Mouse (Mus musculus) kidney, adult 2 months (tissue): ENCODE data around the gene Kcnn4.

ENCODE experiments used
- CTCF ChIP-seq: fragments of 200-500 bp; conservative IDR thresholded peaks from 2 replicates; pipeline ENCODE4 v1.5.1; 2011; ENCODE audit warnings: low read depth, mild to moderate bottlenecking, control low read depth, low read length, moderate library complexity, mixed read lengths; ENCODE audit not compliant: insufficient read depth, insufficient read length
- POLR2A ChIP-seq: fragments of 200-500 bp; IDR thresholded peaks from one replicate; pipeline ENCODE4 v1.6.1; 2011; ENCODE audit warnings: low read depth, low read length, control low read depth

GRCm38 (mm10) chr7:24325197-24325596 is 44.9 kb upstream of the Kcnn4 start:
- no peak for TF ChIP-seq POLR2A
- TF ChIP-seq CTCF, result no peak
